Mouse (Mus musculus) erythroblast, embryonic 14.5 days (primary cell): ENCODE data around the gene Zkscan16. TPM values are rescaled to one million over a fixed set of nuclear protein-coding genes. Genes with fewer than 3 reads are reported as not detected.
A peak's percentile ranks its signal among the peaks of the same experiment; 100 is the strongest.

Source experiments
- H3K27me3 ChIP-seq: 2 replicates; pipeline ENCODE4 v1.6.1; 2012; ENCODE audit warnings: inconsistent platforms; ENCODE audit not compliant: control insufficient read depth
- H3K36me3 ChIP-seq: 2 replicates; pipeline ENCODE4 v1.6.1; 2012; ENCODE audit warnings: mild to moderate bottlenecking, inconsistent platforms; ENCODE audit not compliant: control insufficient read depth
- H3K4me1 ChIP-seq: 2 replicates; pipeline ENCODE4 v1.6.1; 2012; ENCODE audit warnings: inconsistent platforms; ENCODE audit not compliant: control insufficient read depth
- H3K4me3 ChIP-seq: replicated peaks from 2 replicates; pipeline ENCODE3; 2012; ENCODE audit warnings: moderate library complexity, mild to moderate bottlenecking, inconsistent platforms
- H3K9me3 ChIP-seq: 2 replicates; pipeline ENCODE4 v1.6.1; 2012; ENCODE audit warnings: low read length, inconsistent platforms, mixed read lengths; ENCODE audit not compliant: control insufficient read depth
- GATA1 ChIP-seq: IDR thresholded peaks from 2 replicates; pipeline ENCODE4 v1.6.1; 2012; ENCODE audit warnings: low read length, inconsistent platforms, mixed read lengths
- TAL1 ChIP-seq: IDR thresholded peaks from 3 replicates; pipeline ENCODE4 v1.6.1; 2012; ENCODE audit warnings: low read length, inconsistent platforms, mixed read lengths
- polyA plus RNA-seq: library from polyadenylated mRNA; stranded (reverse); fragments of >175 nt; gene quantifications from 2 replicates; pipeline ENCODE4 v1.2.3, GENCODE M21; 2012

Gene Zkscan16
- polyA plus RNA-seq, 1 experiment: not detected

DNA sequence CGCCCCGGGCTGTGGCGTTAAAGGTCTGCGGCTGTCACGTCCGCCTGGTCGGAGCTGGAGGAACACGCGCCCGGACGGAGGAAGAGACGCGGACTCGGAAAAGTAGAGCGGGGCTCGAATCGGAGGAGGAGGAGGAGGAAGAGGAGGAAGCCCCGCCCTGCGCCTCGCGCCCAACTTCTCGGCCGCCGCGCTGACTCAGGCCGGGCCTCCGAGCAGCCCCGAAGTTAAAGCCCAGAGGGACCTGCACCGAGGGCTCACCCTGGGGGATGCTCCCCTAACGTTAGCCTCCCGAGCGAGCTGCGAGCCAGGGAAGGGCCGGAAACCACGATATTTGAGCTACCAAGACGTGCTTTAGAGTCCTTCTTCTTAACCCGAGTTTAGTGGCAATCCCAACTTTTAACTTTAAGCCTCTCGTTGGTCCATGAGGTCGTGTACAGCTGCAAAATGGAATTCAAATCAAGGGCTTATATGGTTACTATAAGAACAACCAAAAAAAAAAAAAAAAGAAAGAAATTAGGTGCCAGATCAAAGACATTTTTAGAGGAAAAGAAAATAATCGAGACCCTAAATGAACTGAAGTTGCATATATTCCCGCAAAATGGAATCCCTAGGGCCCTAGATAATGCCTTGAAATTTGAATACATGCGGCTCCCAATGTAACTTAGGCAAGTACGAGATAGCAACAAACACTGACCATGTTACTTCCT is 30.6 kb upstream of the Zkscan16 start, which contains the start of gene Ecpas:
Ecpas (minus strand) TSS at position 121 of the 707 bp plus-strand sequence.
- TF ChIP-seq GATA1 (no peak), TAL1 (no peak)
- Histone ChIP-seq H3K4me1 (peaks cover 54% of the 10 kb centered on the region), H3K27me3 (no peaks in the 10 kb centered on the region), H3K4me3 (peak within 1 kb of the TSS; percentile 88), H3K9me3 (no peaks in the 10 kb centered on the region), H3K36me3 (no peaks in the 10 kb centered on the region)

DNA sequence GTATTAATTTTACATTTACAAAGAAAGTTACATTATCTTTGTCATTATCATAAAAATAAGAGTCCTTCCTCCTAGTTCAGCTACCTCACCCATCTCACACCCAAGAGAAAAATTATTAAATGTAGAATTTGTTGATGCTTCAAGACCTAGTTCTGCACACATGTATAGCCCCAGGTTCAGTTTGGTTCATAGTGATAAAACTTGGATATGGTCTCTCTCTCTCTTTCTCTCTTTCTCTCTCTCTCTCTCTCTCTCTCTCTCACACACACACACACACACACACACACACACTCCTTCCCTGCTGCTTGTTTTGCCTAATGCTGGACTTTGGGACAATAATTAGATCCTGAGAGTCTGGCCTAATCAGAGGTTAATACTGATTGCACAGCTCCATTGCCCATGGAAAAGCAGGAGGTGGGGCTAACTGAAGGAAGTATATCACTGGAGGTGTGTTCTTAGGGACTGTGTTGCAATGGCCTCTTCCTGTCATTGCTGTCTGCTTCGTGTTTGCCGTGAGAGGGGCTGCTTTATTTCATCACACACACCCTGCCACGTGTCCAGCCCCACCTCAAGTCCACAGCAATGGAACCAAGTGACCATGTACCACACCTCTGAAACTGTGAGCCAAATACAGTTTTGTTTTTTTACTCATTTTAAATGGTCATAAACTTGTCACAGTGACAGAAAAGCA is 29.9 kb upstream of the Zkscan16 start:
- H3K9me3 ChIP-seq: no peaks in the 10 kb centered on the region
- peak overlapping the region; percentile 88 for H3K4me3 ChIP-seq
- H3K27me3 ChIP-seq: no peaks in the 10 kb centered on the region
- H3K36me3 ChIP-seq: no peaks in the 10 kb centered on the region
- no peak for TF ChIP-seq GATA1
- TF ChIP-seq TAL1: no peak
- H3K4me1 ChIP-seq: peaks cover 51% of the 10 kb centered on the region

- TF ChIP-seq GATA1: no peak
- TF ChIP-seq TAL1: no peak
- H3K4me1 ChIP-seq: peaks cover 39% of the 10 kb centered on the region
- H3K36me3 ChIP-seq: no peaks in the 10 kb centered on the region
- H3K4me3 ChIP-seq: no peak overlapping the region
- H3K27me3 ChIP-seq: peaks cover 4% of the 10 kb centered on the region
- no peaks in the 10 kb centered on the region for H3K9me3 ChIP-seq
Observed at GRCm38 (mm10) chr4:58915081-58915826, 28.2 kb upstream of the Zkscan16 start.

- no peak for TF ChIP-seq GATA1
- TF ChIP-seq TAL1: no peak
- Histone ChIP-seq H3K36me3 (no peaks in the 10 kb centered on the region), H3K27me3 (peaks cover 13% of the 10 kb centered on the region), H3K4me3 (no peak overlapping the region), H3K4me1 (no peaks in the 10 kb centered on the region), H3K9me3 (no peaks in the 10 kb centered on the region)
Observed at GRCm38 (mm10) chr4:58923933-58924332, 19.5 kb upstream of the Zkscan16 start.

GRCm38 (mm10) chr4:58925664-58926063 is 17.8 kb upstream of the Zkscan16 start:
- no peaks in the 10 kb centered on the region for H3K9me3 ChIP-seq
- TF ChIP-seq TAL1 (no peak), GATA1 (no peak)
- no peaks in the 10 kb centered on the region for H3K4me1 ChIP-seq
- H3K36me3 ChIP-seq: no peaks in the 10 kb centered on the region
- peaks cover 11% of the 10 kb centered on the region for H3K27me3 ChIP-seq
- H3K4me3 ChIP-seq: no peak overlapping the region

DNA sequence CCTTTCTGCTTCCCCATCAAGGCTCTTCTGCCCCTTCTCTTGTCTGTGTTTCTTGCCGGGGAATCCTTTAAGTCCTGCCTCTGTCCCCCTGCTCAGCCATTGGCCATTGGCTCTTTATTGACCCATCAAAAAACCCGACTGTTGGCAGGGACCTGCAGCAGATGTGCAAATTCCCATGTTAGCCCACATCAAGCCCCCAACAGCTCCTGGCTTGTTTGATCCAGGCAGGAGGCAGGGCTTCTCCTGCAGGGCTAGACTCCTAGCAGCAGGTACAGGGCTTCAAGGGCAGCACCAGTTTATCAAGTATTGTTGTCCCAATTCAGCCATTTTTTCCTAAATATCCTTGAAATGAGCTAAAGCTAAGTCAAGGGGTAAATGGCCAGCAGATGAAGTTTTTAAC is 17.3 kb upstream of the Zkscan16 start:
- Histone ChIP-seq H3K36me3 (no peaks in the 10 kb centered on the region), H3K4me3 (no peak overlapping the region), H3K27me3 (peaks cover 14% of the 10 kb centered on the region), H3K9me3 (no peaks in the 10 kb centered on the region), H3K4me1 (no peaks in the 10 kb centered on the region)
- TF ChIP-seq TAL1 (no peak), GATA1 (no peak)

DNA sequence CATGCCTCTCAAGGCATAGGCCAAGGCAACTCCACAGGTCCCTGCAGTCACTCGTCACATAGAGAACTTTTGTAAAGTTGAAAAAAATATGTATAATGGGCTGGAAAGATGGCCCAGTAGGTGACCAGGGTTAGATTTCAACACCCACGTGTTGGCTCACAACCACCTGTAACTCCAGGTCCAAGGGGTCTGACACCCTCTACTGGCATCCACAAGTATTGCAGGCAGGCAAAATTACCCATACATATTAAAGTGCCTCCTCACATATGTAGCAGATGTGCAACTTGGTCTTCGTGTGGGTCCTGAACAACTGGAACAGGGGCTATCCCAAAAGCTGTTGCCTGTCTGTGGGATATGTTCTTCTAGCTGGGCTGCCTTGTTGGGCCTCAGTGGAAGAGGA is 15.8 kb upstream of the Zkscan16 start:
- no peak overlapping the region for H3K4me3 ChIP-seq
- no peaks in the 10 kb centered on the region for H3K4me1 ChIP-seq
- no peaks in the 10 kb centered on the region for H3K9me3 ChIP-seq
- H3K27me3 ChIP-seq: peaks cover 14% of the 10 kb centered on the region
- no peaks in the 10 kb centered on the region for H3K36me3 ChIP-seq
- no peak for TF ChIP-seq GATA1
- TF ChIP-seq TAL1: no peak

DNA sequence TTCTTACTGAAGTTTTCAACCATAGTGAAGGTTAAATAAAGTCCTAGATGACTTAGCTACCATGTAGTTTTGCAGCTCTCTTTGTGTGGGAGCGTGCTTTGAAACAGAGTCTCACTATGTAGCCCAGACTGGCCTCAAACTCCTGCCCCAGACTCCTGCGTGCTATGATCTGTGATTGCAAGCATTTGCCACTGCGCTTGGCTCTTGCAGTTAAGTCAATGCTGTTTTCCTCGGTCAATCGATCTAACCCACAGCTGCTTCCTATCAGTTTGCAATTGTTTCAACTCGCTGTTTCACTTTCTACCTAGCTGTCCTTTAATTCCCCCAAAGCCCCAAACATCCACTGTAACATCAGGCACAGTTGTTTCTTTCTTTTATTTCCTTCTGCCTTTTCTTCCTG is 10.9 kb upstream of the Zkscan16 start:
- Histone ChIP-seq H3K4me3 (no peak overlapping the region), H3K9me3 (no peaks in the 10 kb centered on the region), H3K36me3 (no peaks in the 10 kb centered on the region), H3K27me3 (peaks cover 6% of the 10 kb centered on the region), H3K4me1 (no peaks in the 10 kb centered on the region; the same call in 1 of the 2 replicates)
- TF ChIP-seq TAL1: no peak
- no peak for TF ChIP-seq GATA1

GRCm38 (mm10) chr4:58934308-58934707 is 9.1 kb upstream of the Zkscan16 start:
- H3K4me3 ChIP-seq: no peak overlapping the region

More at GRCm38 (mm10) chr4:58934308-58934707, 9.1 kb upstream of the Zkscan16 start:
- Histone ChIP-seq H3K9me3 (no peaks in the 10 kb centered on the region), H3K27me3 (peaks cover 6% of the 10 kb centered on the region), H3K4me1 (no peaks in the 10 kb centered on the region; the same call in 1 of the 2 replicates), H3K36me3 (no peaks in the 10 kb centered on the region)
- TF ChIP-seq GATA1: no peak
